Mouse (Mus musculus): ENCODE data around the gene Epb41l4b. TPM values are rescaled to one million over a fixed set of nuclear protein-coding genes. Genes with fewer than 3 reads are reported as not detected.

The Epb41l4b gene
- polyA plus RNA-seq, 1 experiment = 16.9 TPM

DNA sequence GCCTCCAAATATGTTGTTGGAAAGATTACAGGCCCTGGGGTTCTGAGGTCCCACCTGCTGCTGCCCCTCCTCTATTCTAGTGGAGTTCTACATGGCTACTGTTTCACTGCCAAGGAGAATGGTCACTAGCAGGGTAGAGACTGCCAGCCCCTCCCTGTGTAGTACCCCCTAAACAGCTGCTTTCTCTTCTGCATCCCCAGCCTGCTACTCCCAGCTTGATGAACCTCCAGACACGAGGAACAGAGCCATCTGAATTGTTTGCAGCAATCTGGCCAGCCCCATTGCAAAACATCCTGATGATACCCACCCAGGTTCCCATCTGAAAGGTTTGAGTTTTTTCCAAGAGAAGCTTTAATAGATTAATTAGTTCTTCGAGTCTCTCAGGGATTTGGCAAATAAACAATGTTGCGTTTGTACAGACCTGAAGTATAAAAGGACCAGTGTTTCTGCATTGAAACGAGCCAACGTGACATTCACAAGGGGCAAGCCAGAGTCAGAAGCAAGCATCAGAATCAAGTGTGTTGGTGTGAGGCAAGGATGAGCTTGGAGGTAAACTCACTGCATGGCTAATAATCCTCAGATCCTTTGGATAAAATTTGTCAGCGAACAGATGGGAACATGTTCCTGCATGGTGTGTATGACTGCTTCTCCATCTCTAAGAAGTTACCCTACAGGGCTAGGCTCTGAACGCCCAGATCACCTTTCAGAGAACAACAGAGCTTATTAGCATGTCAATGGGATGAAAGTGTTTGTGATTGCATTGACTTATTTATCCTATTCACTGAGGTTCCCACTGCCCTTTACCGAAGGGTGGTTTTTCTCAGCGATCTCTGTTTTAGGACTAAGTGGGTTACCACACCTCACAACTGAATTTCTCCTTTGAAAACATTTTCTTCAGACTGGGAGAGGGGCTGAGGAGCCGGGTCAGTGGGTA lies 19.8 kb upstream of the Epb41l4b start:
- no peak overlapping the region for H3K4me3 ChIP-seq (ENCODE audit: low read depth, low read length)
- no peaks in the 10 kb centered on the region for H3K9me3 ChIP-seq (replicated peaks; ENCODE audit: control insufficient read depth, insufficient read depth, low read length, poor library complexity, severe bottlenecking)
- no peak for TF ChIP-seq POLR2A (IDR thresholded peaks at IDR 0.05; ENCODE audit: insufficient read depth, low read length)
- no peak for TF ChIP-seq EP300 (IDR thresholded peaks at IDR 0.05; ENCODE audit: insufficient read depth, low read depth, low read length)
- TF ChIP-seq CTCF (IDR thresholded peaks at IDR 0.05; ENCODE audit: low read depth, low read length) = no peak
- no peaks in the 10 kb centered on the region for H3K27me3 ChIP-seq (ENCODE audit: control insufficient read depth, insufficient read depth, low read length, poor library complexity, severe bottlenecking)
- H3K36me3 ChIP-seq (ENCODE audit: control insufficient read depth, insufficient read depth, low read length, poor library complexity, severe bottlenecking) = no peaks in the 10 kb centered on the region
- peaks cover 7% of the 10 kb centered on the region for H3K4me1 ChIP-seq (ENCODE audit: control insufficient read depth, insufficient read depth, low read length)
- H3K9ac ChIP-seq (ENCODE audit: low read depth, poor library complexity, severe bottlenecking) = no peak overlapping the region
- H3K27ac ChIP-seq (ENCODE audit: insufficient read depth, low read length) = no peak overlapping the region

DNA sequence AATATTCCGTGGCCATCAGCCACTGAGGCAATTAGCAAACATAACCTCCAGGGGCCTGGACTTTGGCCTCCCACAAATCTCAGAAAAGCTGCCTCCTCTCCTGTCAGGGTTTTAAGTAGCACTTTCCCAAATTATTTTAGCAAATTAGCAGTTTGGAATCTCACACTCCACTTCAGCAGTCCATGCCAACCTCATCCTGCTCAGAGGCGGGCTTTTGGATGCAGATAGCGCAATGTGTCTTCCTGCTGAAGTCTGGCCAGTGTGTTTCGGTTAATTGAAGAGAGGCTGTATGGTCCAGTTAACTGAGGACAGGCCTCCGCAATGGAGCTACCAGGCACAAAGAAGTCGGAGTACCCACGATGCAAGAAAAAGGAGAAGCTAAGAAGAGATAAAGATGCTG lies 17.3 kb upstream of the Epb41l4b start:
- Histone ChIP-seq H3K9ac (ENCODE audit: low read depth, poor library complexity, severe bottlenecking) (no peak overlapping the region), H3K36me3 (ENCODE audit: control insufficient read depth, insufficient read depth, low read length, poor library complexity, severe bottlenecking) (no peaks in the 10 kb centered on the region), H3K9me3 (replicated peaks; ENCODE audit: control insufficient read depth, insufficient read depth, low read length, poor library complexity, severe bottlenecking) (no peaks in the 10 kb centered on the region), H3K4me3 (ENCODE audit: low read depth, low read length) (no peak overlapping the region), H3K27me3 (ENCODE audit: control insufficient read depth, insufficient read depth, low read length, poor library complexity, severe bottlenecking) (no peaks in the 10 kb centered on the region), H3K27ac (ENCODE audit: insufficient read depth, low read length) (no peak overlapping the region), H3K4me1 (ENCODE audit: control insufficient read depth, insufficient read depth, low read length) (peaks cover 5% of the 10 kb centered on the region)
- no peak for TF ChIP-seq EP300 (IDR thresholded peaks at IDR 0.05; ENCODE audit: insufficient read depth, low read depth, low read length)
- no peak for TF ChIP-seq POLR2A (IDR thresholded peaks at IDR 0.05; ENCODE audit: insufficient read depth, low read length)
- no peak for TF ChIP-seq CTCF (IDR thresholded peaks at IDR 0.05; ENCODE audit: low read depth, low read length)

DNA sequence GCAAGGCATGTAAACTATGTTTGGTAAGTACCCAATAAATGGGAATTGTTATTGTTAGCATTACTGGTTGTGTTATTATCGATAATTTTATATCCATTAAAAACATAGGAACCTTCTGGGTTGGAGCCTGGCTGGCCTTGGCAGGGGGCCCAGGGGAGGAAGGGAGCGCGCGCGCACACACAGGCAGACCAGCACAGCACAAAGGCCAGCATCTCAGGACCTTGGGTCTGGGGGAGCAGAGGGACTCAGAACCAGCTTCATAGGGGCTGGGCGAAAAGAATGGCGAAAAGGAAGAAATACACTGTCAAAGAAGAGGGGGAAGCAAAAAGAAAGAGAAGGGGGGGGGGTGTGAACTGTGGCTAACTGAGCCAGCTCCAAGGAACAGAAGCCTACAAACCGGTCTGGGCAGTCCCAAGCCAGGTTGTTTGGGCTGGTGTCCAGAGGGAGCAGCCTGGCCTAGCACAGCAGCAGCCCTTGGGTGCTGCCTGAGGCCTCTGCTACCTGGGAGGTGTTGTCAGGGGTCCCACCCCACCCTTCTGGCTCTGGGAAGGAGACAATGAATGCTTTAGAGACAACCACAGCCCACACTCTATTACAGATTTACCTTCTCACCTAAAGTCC lies 13.4 kb upstream of the Epb41l4b start:
- H3K27me3 ChIP-seq (ENCODE audit: control insufficient read depth, insufficient read depth, low read length, poor library complexity, severe bottlenecking) = no peaks in the 10 kb centered on the region
- H3K4me1 ChIP-seq (ENCODE audit: control insufficient read depth, insufficient read depth, low read length) = peaks cover 2% of the 10 kb centered on the region
- no peaks in the 10 kb centered on the region for H3K9me3 ChIP-seq (replicated peaks; ENCODE audit: control insufficient read depth, insufficient read depth, low read length, poor library complexity, severe bottlenecking)
- H3K27ac ChIP-seq (ENCODE audit: insufficient read depth, low read length) = no peak overlapping the region
- H3K36me3 ChIP-seq (ENCODE audit: control insufficient read depth, insufficient read depth, low read length, poor library complexity, severe bottlenecking) = no peaks in the 10 kb centered on the region
- TF ChIP-seq POLR2A (IDR thresholded peaks at IDR 0.05; ENCODE audit: insufficient read depth, low read length) (no peak), CTCF (IDR thresholded peaks at IDR 0.05; ENCODE audit: low read depth, low read length) (no peak), EP300 (IDR thresholded peaks at IDR 0.05; ENCODE audit: insufficient read depth, low read depth, low read length) (no peak)
- no peak overlapping the region for H3K4me3 ChIP-seq (ENCODE audit: low read depth, low read length)
- H3K9ac ChIP-seq (ENCODE audit: low read depth, poor library complexity, severe bottlenecking) = no peak overlapping the region

GRCm38 (mm10) chr4:57153838-57154237 lies 10.6 kb upstream of the Epb41l4b start:
- H3K4me1 ChIP-seq (ENCODE audit: control insufficient read depth, insufficient read depth, low read length) = peaks cover 2% of the 10 kb centered on the region
- H3K27me3 ChIP-seq (ENCODE audit: control insufficient read depth, insufficient read depth, low read length, poor library complexity, severe bottlenecking) = no peaks in the 10 kb centered on the region
- no peaks in the 10 kb centered on the region for H3K9me3 ChIP-seq (replicated peaks; ENCODE audit: control insufficient read depth, insufficient read depth, low read length, poor library complexity, severe bottlenecking)
- TF ChIP-seq EP300 (IDR thresholded peaks at IDR 0.05; ENCODE audit: insufficient read depth, low read depth, low read length) (no peak), CTCF (IDR thresholded peaks at IDR 0.05; ENCODE audit: low read depth, low read length) (no peak), POLR2A (IDR thresholded peaks at IDR 0.05; ENCODE audit: insufficient read depth, low read length) (no peak)
- peak overlapping the region; percentile 8; the same call in 1 of the 2 replicates for H3K4me3 ChIP-seq (ENCODE audit: low read depth, low read length)
- no peaks in the 10 kb centered on the region for H3K36me3 ChIP-seq (ENCODE audit: control insufficient read depth, insufficient read depth, low read length, poor library complexity, severe bottlenecking)
- no peak overlapping the region for H3K27ac ChIP-seq (ENCODE audit: insufficient read depth, low read length)
- peak overlapping the region; percentile 0; the same call in 1 of the 2 replicates for H3K9ac ChIP-seq (ENCODE audit: low read depth, poor library complexity, severe bottlenecking)

GRCm38 (mm10) chr4:57153068-57153835 lies 10.0 kb upstream of the Epb41l4b start:
- H3K9me3 ChIP-seq (replicated peaks; ENCODE audit: control insufficient read depth, insufficient read depth, low read length, poor library complexity, severe bottlenecking) = no peaks in the 10 kb centered on the region
- peak overlapping the region; percentile 0; the same call in 1 of the 2 replicates for H3K9ac ChIP-seq (ENCODE audit: low read depth, poor library complexity, severe bottlenecking)
- H3K27me3 ChIP-seq (ENCODE audit: control insufficient read depth, insufficient read depth, low read length, poor library complexity, severe bottlenecking) = no peaks in the 10 kb centered on the region
- no peaks in the 10 kb centered on the region for H3K36me3 ChIP-seq (ENCODE audit: control insufficient read depth, insufficient read depth, low read length, poor library complexity, severe bottlenecking)
- peaks cover 2% of the 10 kb centered on the region for H3K4me1 ChIP-seq (ENCODE audit: control insufficient read depth, insufficient read depth, low read length)
- H3K27ac ChIP-seq (ENCODE audit: insufficient read depth, low read length) = no peak overlapping the region
- peak overlapping the region; percentile 8; the same call in 1 of the 2 replicates for H3K4me3 ChIP-seq (ENCODE audit: low read depth, low read length)
- TF ChIP-seq CTCF (IDR thresholded peaks at IDR 0.05; ENCODE audit: low read depth, low read length) (no peak), POLR2A (IDR thresholded peaks at IDR 0.05; ENCODE audit: insufficient read depth, low read length) (no peak), EP300 (IDR thresholded peaks at IDR 0.05; ENCODE audit: insufficient read depth, low read depth, low read length) (no peak)

Measured in ES-Bruce4 (cell line).